Mouse (Mus musculus) heart, postnatal 25 days (tissue): ENCODE measurements at regions not wholly inside any gene's neighbourhood (a gene's known extent, or its start where the extent isn't known, plus 50 kb on each side); places are given as distances from the start of the nearest gene placed in this dataset.

ENCODE experiments used
- DNase-seq: peaks from one replicate; pipeline ENCODE4 v3.0.0; 2022; ENCODE audit warnings: low spot score
- intact Hi-C: fragments of 180-260 bp; cut with DNase I; formaldehyde crosslinking; loops from one replicate; pipeline ENCODE4 v1.15.1; 2025

DNA sequence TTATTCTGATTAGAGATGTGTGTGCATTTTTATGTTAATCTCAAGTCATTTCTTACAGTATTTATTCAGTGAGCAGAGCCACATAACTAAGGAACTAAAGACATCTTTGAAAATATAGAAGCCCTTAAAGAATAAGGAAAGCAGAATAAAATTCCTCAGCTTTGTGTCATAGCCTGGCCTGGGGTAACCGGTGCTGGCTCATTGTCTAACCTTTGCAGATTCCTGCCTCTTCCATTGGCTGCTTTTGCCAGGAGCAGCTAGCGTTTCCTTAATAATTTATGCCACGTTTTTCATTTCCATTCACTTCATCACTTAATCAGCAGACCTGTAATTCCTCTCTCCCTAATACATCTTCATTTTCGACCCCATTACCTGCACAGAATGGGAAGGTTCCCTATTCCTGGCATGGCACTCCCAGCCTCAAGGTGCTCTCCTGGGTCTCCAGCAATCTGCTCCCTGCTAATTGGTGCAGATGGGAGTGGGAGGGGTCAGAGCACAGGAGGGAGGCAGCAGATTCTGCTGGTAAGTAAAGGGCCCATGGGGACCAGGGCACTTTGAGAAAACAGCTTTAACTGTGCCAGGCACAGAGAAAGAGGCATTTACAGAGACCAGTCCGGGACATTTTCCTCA is 413.1 kb downstream of the Stim2 start:
- intact Hi-C loops, result no loop called here
- no peak for DNase-seq

DNA sequence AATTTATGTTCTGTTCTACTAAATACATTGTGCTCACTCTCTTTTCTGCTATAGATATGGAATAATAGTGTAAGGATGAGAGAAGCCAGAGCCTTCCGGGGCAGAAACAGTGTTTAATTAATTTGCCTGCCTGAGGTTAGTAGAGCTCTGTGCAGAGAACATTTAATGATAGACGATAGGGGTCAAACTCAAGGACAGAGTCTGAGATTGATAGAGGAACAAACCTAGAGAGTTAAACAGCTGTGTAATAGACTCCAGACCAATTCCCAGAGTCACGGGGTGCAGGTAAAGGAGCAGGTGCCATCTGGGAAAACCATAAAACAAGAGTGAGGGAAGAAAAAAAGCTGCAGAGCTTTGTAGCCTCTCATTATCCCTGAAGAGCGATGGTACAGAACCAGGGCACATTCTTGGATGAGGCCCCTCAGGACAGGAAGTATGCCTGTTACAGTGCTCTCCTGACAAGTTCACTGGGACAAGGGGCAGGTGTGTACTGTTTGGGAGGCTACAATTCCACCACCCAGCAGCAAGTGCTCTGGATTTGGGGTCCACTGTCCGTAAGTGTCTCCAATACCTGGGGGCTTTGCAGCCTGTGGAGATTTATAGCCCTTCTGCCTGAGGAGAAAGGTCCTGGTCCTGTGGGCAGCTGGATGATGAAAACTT is 421.6 kb downstream of the Stim2 start:
- no peak for DNase-seq
- intact Hi-C loops, result loop anchor here (10.0 kb wide), 1 partner anchor 155 kb away; no protein-coding TSS in a partner anchor

DNA sequence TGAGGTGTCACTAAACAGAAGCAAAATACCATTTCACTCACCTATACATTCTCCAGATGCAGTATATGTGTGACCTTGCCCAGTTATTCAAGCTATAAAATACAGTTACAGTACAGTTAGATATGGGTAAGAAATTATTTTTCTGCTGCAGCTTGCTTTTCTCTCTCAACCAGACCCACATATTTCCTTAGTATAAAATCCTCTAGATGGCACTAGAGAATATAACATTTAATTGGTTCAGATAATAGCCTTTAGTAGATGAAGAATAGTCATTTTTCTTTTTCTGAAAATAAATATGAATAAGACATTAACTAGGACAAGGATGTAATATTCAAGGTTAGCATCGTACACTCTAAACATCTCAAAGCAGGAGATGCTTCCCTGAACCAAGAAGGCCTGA is 441.0 kb downstream of the Stim2 start:
- intact Hi-C loops, result no loop called here
- no peak for DNase-seq

DNA sequence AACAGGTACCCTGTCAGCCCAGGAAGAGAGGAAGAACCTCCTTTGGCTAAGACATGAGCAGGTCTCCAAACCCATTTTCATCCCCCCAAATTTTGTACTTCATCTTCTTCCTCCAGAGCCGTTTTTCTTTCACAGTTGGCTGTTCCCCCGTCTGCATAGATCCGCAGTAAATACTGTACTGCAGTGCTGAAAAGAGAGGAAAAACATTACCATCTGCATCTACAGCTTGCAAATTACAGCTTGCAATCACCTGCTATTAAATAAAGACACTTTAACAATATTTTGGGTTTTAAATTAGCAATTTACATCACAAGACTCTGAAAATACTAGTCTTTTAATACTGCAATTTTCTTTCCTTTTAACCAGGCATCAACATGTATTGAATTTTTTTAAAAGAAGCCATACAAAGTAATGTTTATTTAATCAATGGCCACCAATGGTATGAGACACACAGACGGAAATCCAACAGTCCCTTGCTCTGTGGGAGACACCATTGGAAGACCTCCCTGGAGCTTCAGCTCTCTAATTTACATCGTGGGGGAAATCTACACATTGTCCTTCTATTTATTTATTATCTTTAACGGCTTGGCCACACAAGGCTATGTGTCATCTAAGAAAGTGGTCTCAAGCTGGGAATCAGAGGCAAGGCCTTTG is 442.6 kb downstream of the Stim2 start:
- intact Hi-C loops, result no loop called here
- DNase-seq, result no peak

DNA sequence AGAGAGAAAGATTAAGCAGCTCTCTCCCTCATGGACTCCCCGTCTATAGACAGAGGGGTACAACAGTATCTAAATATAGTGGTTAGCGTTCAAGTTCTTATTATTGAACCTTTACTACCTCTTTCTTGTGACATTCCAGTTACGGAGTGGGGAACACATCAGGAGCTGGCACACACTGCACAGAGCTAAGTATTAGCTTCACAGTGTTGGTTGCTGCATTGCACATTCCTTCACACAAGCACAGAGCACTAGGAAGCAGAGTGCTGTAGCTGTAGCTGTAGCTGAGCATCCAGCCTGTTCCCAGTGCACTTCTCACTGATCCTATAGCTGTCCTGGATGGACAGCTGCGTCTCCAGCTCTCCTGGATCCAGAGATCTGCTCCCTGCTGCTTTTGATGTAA is 443.3 kb downstream of the Stim2 start:
- DNase-seq, result no peak
- intact Hi-C loops, result no loop called here

DNA sequence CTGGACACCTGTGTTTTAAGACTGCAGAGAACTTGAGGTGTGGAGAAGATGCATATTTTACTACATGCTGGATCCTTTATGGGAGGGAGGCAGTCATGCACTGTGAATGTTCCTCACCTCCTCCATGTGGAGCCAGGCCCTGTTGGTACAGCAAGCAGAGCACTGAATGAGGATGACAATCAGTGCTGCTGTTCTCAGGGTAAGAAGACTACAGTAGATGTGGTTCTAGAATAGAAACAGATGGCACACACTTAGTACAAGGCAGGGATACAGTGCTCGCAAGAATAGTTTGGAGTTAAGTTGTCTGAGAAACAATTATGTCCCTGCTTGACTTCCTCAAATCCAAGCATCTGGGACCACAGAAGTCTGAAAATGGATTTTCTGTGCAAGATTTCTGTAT is 485.6 kb downstream of the Stim2 start:
- DNase-seq, result no peak
- intact Hi-C loops, result no loop called here
